Mouse (Mus musculus) bone marrow, adult 2 months (tissue): ENCODE measurements around the gene Tmem80.

Experiments
- CTCF ChIP-seq: fragments of 200-500 bp; IDR thresholded peaks from 2 replicates; pipeline ENCODE4 v1.5.1; 2011; ENCODE audit warnings: low read length, control low read depth; ENCODE audit not compliant: control insufficient read depth, insufficient read depth
- POLR2A ChIP-seq: fragments of 200-500 bp; IDR thresholded peaks from 2 replicates; pipeline ENCODE4 v1.6.1; 2011; ENCODE audit warnings: low read depth, mild to moderate bottlenecking, control low read depth, low read length, borderline replicate concordance; ENCODE audit not compliant: control insufficient read depth

GRCm38 (mm10) chr7:141288042-141288441 is 39.5 kb upstream of the Tmem80 start:
- TF ChIP-seq POLR2A = no peak
- TF ChIP-seq CTCF = no peak
